Mouse (Mus musculus): ENCODE data around the gene Tmeff1. TPM values are rescaled to one million over a fixed set of nuclear protein-coding genes. Genes with fewer than 3 reads are reported as not detected.

Tmeff1 gene
- polyA plus RNA-seq, 1 experiment from 2014 or later = 295 TPM

DNA sequence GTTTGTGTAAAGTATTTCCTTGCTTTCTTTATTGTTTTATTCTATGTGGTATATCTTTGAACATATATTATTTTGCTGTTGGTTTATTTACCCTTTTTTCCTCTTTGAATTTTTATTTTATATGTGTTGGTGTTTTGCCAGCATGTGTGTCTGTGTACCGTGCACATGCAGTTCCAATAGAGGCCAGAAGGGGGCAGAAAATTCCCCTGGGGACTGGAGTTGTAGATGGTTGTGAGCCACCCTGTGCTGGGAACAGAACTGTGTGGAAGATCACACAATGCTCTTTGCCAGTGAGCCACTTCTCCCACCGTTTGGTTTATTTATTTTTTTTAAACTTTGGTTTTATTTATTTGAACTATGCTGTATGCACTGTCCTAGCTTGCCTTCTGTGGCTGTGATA is 49.1 kb downstream of the Tmeff1 start:
- H3K36me3 ChIP-seq = peaks cover 43% of the 10 kb centered on the region
- no peaks in the 10 kb centered on the region for H3K27me3 ChIP-seq
- ATAC-seq (ENCODE audit: low FRiP score) = 0 out of 2 replicates have a peak, but pooled peaks have one; percentile 15
- 80% methylated on average over 2 of the region's 2 CpGs for WGBS
- H3K4me2 ChIP-seq (replicated peaks) = no peak overlapping the region
- peaks cover 3% of the 10 kb centered on the region; the same call in 1 of the 2 replicates for H3K4me1 ChIP-seq
- no peak overlapping the region for H3K27ac ChIP-seq
- no peak overlapping the region for H3K4me3 ChIP-seq
- no peaks in the 10 kb centered on the region for H3K9me3 ChIP-seq (replicated peaks)
- no peak overlapping the region for H3K9ac ChIP-seq

DNA sequence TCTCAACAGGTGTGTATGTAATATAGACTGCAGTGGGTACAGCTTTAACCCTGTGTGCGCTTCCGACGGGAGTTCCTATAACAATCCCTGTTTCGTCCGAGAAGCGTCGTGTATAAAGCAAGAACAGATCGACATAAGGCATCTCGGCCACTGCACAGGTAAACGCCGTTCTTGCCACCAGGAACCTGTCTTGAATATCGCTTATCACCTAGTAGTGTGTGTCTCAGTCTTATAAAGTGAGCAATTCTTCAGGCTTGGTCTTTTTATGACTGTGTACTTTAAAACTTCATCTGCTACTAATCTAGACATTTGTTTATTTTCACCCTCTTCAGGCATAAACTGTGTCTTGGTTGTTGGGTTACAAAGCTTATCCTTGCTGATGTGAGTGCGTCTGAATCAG is 51.9 kb downstream of the Tmeff1 start:
- peaks cover 52% of the 10 kb centered on the region for H3K36me3 ChIP-seq
- no peaks in the 10 kb centered on the region for H3K27me3 ChIP-seq
- no peak for ATAC-seq (ENCODE audit: low FRiP score)
- H3K4me2 ChIP-seq (replicated peaks) = no peak overlapping the region
- H3K9me3 ChIP-seq (replicated peaks) = no peaks in the 10 kb centered on the region
- H3K4me1 ChIP-seq = peaks cover 3% of the 10 kb centered on the region; the same call in 1 of the 2 replicates
- H3K4me3 ChIP-seq = no peak overlapping the region
- no peak overlapping the region for H3K9ac ChIP-seq
- H3K27ac ChIP-seq = no peak overlapping the region
- 94% methylated on average over 13 of the region's 13 CpGs for WGBS

DNA sequence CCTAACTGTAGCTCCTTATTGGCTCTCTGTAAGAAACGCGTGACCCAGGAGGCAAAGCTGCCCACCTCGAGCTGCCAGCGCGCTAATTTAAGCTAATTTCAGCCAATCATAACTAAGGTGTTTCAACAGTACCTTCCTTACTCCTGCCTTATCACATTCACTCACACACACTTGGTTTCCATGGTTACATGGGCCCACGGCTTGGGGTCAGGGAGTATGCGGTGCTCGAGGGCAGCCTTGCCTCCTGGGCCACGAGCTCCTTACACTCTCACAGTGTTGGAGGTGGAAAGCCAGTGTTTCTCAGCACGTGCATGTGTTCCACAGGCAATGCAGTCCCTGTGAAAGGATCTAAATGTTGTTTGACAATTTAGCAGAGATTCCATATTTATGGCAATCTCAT is 53.2 kb downstream of the Tmeff1 start:
- Histone ChIP-seq H3K4me2 (replicated peaks) (no peak overlapping the region), H3K4me1 (peaks cover 3% of the 10 kb centered on the region; the same call in 1 of the 2 replicates), H3K9me3 (replicated peaks) (no peaks in the 10 kb centered on the region), H3K9ac (no peak overlapping the region), H3K27ac (no peak overlapping the region), H3K4me3 (no peak overlapping the region), H3K36me3 (peaks cover 60% of the 10 kb centered on the region), H3K27me3 (no peaks in the 10 kb centered on the region)
- 78% methylated on average over 10 of the region's 10 CpGs for WGBS
- ATAC-seq (ENCODE audit: low FRiP score) = no peak

DNA sequence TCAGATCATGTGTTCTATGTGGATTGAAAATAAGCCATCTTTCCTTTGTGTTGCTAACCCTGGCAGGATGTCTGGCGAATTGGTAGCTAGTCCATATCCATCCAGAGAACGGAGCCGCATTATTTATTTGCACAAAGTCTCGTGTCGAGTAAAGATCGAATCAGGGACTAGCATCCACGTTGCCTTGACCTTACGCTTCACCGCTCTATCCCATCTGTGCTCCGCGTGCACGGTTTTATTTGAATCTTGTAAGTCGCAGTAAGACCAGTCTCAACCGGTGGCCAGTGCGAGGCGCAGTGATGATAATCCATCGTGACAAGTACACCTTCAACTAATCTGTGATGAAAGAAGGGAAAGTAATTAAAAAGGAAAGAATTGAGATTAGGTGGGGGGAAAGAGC is 54.5 kb downstream of the Tmeff1 start:
- Histone ChIP-seq H3K9me3 (replicated peaks) (no peaks in the 10 kb centered on the region), H3K4me1 (no peaks in the 10 kb centered on the region), H3K27ac (no peak overlapping the region), H3K4me3 (no peak overlapping the region), H3K4me2 (replicated peaks) (no peak overlapping the region), H3K27me3 (no peaks in the 10 kb centered on the region), H3K36me3 (peaks cover 66% of the 10 kb centered on the region), H3K9ac (no peak overlapping the region)
- 0 out of 2 replicates have a peak, but pooled peaks have one; percentile 39 for ATAC-seq (ENCODE audit: low FRiP score)
- WGBS = 92% methylated on average over 17 of the region's 17 CpGs

DNA sequence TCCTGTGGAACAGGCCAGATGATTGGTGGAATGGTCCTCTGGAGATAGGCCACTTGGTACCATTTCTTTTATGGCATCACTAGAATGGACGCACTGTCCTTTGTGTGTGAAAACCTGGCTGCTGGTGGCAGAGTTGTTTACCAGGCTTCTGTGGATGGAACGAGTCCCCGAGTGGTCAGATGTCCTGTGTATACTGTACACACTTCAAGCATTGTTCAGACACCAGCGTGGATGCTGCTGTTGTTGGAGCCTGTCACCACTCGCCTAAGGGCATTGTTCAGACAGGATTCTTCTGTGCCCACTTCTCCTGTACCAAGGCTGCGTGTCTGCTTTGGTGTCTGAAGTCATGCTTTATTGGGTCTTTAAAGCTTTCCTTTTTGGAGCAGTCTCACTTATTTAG is 58.8 kb downstream of the Tmeff1 start:
- H3K27me3 ChIP-seq = no peaks in the 10 kb centered on the region
- no peak overlapping the region for H3K4me3 ChIP-seq
- H3K9me3 ChIP-seq (replicated peaks) = no peaks in the 10 kb centered on the region
- H3K27ac ChIP-seq = no peak overlapping the region
- H3K4me2 ChIP-seq (replicated peaks) = no peak overlapping the region
- H3K36me3 ChIP-seq = peaks cover 77% of the 10 kb centered on the region
- no peaks in the 10 kb centered on the region for H3K4me1 ChIP-seq
- no peak for ATAC-seq (ENCODE audit: low FRiP score)
- H3K9ac ChIP-seq = no peak overlapping the region
- WGBS = 91% methylated on average over 6 of the region's 6 CpGs

DNA sequence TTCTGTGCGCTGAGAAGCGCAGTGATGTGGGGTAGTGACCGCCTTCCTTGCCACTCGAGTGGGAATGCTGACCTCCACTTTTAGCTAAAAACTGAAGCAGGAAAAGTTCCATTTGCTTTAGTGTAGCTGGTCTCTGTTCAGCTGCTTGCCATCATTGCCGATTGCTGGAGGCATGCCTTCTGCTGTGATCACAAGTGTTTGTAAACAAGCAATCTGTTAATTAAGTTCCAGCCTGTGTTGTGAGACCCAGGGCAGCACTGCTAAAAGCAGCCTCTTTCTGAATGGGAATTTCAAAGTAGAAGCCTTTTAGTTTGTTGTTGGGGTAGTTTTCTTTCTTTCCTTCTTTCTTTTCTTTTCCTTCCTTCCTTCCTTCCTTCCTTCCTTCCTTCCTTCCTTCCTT is 61.2 kb downstream of the Tmeff1 start:
- Histone ChIP-seq H3K4me3 (no peak overlapping the region), H3K36me3 (peaks cover 73% of the 10 kb centered on the region), H3K9ac (no peak overlapping the region), H3K4me2 (replicated peaks) (no peak overlapping the region), H3K4me1 (no peaks in the 10 kb centered on the region), H3K27me3 (no peaks in the 10 kb centered on the region), H3K27ac (no peak overlapping the region), H3K9me3 (replicated peaks) (no peaks in the 10 kb centered on the region)
- 97% methylated on average over 5 of the region's 5 CpGs for WGBS
- ATAC-seq (ENCODE audit: low FRiP score) = no peak

DNA sequence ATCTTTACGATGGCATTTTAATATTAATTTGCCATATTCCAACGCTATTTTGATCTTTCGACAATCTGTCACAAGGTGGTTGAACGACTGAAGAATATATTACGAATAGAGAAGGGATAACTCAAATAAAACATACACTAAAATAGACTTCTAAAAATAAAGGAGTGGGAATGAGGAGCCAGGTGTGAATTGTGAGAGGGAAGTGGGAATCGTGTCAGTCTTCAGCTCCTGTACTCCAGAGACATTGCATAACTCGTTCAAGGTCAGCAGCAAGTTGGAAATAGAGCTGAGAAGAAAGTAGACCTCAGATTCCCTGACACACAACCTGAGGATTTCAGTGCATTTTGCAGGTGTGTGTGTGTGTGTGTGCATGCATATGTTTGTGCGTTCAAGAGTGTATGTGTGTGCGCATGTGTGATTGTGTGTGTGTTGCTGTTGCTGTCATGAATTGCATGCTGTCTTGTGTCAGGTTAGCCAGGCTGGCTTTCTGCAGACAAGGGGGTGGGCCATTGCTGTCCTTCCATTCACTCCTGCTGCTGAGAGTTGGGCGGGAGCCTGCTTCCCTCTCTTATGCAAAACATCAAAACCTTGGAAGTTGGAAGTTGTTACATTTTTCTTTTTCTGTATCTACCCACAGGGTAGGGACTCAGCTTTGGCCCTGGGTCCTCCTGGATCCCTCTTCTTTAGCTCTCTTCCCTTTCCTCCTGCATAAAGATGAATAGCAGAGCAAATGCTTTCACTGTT is 65.8 kb downstream of the Tmeff1 start:
- no peaks in the 10 kb centered on the region for H3K27me3 ChIP-seq
- H3K4me3 ChIP-seq = no peak overlapping the region
- WGBS = 93% methylated on average over 10 of the region's 10 CpGs
- no peak overlapping the region for H3K4me2 ChIP-seq (replicated peaks)
- H3K36me3 ChIP-seq = peaks cover 72% of the 10 kb centered on the region
- H3K27ac ChIP-seq = no peak overlapping the region
- no peak overlapping the region for H3K9ac ChIP-seq
- no peaks in the 10 kb centered on the region for H3K9me3 ChIP-seq (replicated peaks)
- no peak for ATAC-seq (ENCODE audit: low FRiP score)
- H3K4me1 ChIP-seq = no peaks in the 10 kb centered on the region

DNA sequence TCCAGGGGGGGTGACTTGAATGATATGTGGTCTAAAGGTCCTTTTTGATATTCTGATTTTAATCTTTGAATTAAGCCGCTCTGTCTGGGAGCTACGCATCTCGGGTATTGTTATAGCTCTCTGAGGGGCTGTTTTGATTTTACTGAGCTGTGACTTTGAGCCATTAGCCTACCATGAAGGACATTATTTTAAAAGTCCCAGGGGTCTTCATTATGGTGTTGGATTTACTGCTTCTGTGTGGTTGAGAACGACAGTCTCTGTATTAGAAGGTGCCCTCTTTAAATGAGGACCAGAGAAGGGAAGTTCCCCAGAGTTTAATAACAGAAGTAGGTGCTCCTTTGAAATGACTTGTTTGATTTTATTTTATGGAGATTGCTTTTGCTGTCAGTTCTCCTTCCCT is 69.1 kb downstream of the Tmeff1 start:
- Histone ChIP-seq H3K9ac (no peak overlapping the region), H3K27ac (no peak overlapping the region), H3K9me3 (replicated peaks) (no peaks in the 10 kb centered on the region), H3K36me3 (peaks cover 75% of the 10 kb centered on the region), H3K4me2 (replicated peaks) (no peak overlapping the region), H3K4me3 (no peak overlapping the region), H3K27me3 (no peaks in the 10 kb centered on the region), H3K4me1 (no peaks in the 10 kb centered on the region)
- WGBS = 68% methylated on average over 4 of the region's 4 CpGs
- no peak for ATAC-seq (ENCODE audit: low FRiP score)

DNA sequence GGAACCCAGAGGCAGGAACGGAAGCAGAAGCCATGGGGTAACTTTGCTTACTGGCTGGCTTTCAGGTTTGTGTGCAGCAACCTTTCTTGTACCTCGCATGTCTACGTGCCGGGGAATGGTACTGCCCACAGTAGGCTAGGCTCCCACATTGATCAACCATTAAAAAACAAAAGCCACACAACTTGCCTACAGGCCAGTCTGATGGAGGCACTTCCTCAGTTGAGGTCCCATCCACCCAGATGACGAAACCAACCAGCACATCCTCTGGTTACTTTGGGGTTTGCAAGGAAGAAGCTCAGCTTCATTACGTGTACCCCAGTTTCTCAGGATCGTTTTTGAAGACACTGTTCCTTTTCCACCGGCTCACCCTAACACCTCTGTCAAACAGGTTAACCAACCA is 71.6 kb downstream of the Tmeff1 start:
- no peaks in the 10 kb centered on the region for H3K4me1 ChIP-seq
- H3K4me3 ChIP-seq = no peak overlapping the region
- no peak overlapping the region for H3K27ac ChIP-seq
- 96% methylated on average over 8 of the region's 8 CpGs for WGBS
- no peak for ATAC-seq (ENCODE audit: low FRiP score)
- no peaks in the 10 kb centered on the region for H3K9me3 ChIP-seq (replicated peaks)
- no peaks in the 10 kb centered on the region for H3K27me3 ChIP-seq
- peaks cover 81% of the 10 kb centered on the region for H3K36me3 ChIP-seq
- no peak overlapping the region for H3K9ac ChIP-seq
- H3K4me2 ChIP-seq (replicated peaks) = no peak overlapping the region

DNA sequence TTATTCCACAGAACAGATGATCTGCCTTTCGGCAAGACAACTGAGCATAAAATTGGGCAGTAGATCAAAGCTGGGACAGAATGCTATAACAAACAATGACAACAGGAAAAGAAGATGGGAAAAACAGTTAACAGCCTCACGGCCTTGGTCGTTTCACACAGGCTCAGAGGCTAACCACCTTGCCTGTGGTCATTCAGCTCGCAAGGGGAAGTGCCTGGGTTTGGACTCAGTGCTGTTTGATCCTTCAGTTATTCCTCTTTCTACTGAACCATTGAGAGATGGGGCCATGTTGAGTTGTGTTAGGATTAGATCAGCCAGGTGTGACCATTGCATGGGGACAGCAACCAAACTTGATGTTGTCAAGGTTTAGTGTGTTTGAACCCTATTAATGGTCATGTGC is 75.2 kb downstream of the Tmeff1 start:
- Histone ChIP-seq H3K27me3 (no peaks in the 10 kb centered on the region), H3K4me3 (no peak overlapping the region), H3K36me3 (peaks cover 76% of the 10 kb centered on the region), H3K27ac (no peak overlapping the region), H3K4me1 (no peaks in the 10 kb centered on the region), H3K9ac (no peak overlapping the region), H3K9me3 (replicated peaks) (no peaks in the 10 kb centered on the region), H3K4me2 (replicated peaks) (no peak overlapping the region)
- WGBS = 91% methylated on average over 4 of the region's 4 CpGs
- no peak for ATAC-seq (ENCODE audit: low FRiP score)

DNA sequence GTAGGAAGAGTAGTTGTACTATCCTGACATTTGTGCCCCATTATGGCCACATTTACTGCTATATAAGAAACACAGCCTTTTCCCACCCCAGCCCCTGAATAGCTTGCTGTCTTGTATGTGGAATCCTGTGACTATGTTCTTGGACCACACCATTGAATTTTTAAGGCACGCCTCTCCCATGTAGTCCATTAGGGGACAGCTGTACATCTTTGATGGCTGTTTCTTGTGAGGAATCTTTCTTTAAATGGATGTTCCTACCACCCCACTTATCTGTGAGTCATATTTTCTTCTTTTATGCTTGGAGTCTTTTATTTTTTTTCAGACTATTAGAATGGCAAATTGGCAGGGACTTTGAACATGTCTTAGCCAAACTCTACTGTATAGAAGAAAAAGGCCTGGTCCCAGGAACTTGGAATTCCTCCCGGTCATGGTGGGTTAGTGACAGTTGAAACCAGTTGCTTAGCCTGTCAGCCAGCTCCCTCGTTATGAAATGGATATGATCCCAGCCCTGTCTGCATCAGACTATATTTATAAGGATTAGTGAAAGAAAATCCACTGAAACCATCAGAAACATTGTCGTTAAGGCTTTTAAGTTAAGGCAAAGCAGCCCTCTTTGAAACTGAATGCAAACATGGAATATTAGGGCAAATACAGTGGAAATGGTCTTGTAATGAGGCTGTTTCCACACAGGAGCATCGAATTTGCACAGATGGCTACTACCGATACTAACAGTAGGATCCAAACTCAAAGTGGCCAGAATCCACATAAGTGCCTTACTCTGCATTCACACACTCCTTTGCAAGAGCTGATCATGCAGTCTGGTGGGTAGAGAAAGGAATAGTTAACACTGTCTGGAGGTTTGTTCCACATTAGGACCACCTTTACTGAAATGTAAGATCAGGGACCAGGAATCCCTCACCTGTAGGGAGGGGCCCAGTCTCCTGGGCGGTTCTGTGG is 75.9 kb downstream of the Tmeff1 start:
- Histone ChIP-seq H3K27me3 (no peaks in the 10 kb centered on the region), H3K36me3 (peaks cover 75% of the 10 kb centered on the region), H3K27ac (no peak overlapping the region), H3K9ac (no peak overlapping the region), H3K4me2 (replicated peaks) (no peak overlapping the region), H3K9me3 (replicated peaks) (no peaks in the 10 kb centered on the region), H3K4me3 (no peak overlapping the region), H3K4me1 (no peaks in the 10 kb centered on the region)
- ATAC-seq (ENCODE audit: low FRiP score) = no peak
- WGBS = 91% methylated on average over 7 of the region's 7 CpGs

DNA sequence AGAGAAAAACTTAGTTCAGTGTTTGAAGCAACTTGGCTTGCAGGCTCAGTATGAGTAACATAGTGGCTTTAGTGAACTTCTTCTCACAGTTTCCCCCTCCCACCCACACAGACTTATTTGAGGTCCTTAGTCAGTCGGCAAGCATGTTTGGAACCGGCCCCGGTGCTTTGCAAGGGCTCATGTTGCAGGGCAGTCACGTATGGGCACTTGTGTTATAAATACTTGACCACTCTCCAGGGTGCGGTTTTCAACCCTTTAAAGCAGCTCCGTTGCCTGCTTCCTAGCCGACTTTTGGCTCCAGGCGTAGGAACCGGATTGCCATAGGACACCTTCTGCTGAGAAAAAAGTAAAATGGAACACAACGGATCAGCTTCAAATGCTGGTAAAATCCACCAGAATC is 78.3 kb downstream of the Tmeff1 start, which contains the start of gene Cavin4:
Gene Cavin4, plus strand, starts transcription at position 244 of the 400 bp plus-strand sequence.
- WGBS = 92% methylated on average over 10 of the region's 10 CpGs
- no peak within 1 kb of the TSS for H3K4me2 ChIP-seq (replicated peaks)
- H3K27ac ChIP-seq = no peak within 1 kb of the TSS
- H3K36me3 ChIP-seq = peaks cover 57% of the 10 kb centered on the region
- ATAC-seq (ENCODE audit: low FRiP score) = no peak
- H3K27me3 ChIP-seq = no peaks in the 10 kb centered on the region
- H3K9me3 ChIP-seq (replicated peaks) = no peaks in the 10 kb centered on the region
- no peak within 1 kb of the TSS for H3K9ac ChIP-seq
- H3K4me3 ChIP-seq = no peak within 1 kb of the TSS
- no peaks in the 10 kb centered on the region for H3K4me1 ChIP-seq

Data from hindbrain, embryonic 12.5 days (tissue).